Mouse (Mus musculus): ENCODE results near the gene Samd4. TPM values are rescaled to one million over a fixed set of nuclear protein-coding genes. Genes with fewer than 3 reads are reported as not detected.
"Not testable (repeated sequence)": the region's sequence is repeated elsewhere in the genome, so short reads cannot be mapped to it uniquely, and the experiment has no call there.

The Samd4 gene
- polyA plus RNA-seq, 1 experiment from 2014 or later: 3.6 TPM

DNA sequence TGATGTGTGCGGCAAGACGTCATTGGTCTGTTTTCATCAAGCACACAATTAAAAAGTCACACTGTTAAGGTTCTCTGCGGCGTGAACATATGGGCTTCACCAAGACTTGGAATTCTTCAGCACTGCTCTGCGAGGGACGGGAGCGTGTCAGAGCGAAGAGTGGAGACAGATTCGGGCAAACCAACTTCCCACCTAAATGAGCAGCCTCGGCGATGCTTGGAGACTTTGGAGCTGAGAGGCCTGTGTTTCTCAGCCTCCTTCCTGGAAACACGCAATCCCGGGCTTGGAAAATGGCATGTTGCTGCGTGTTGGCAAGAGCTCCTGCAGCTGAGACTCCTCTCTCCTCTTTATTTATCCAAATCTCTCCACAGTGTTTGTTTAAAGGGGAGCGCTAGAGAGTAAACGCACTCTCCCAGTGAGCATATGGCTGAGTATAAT, 210.7 kb downstream of the Samd4 start:
- Histone ChIP-seq H3K4me1 (no peaks in the 10 kb centered on the region), H3K27ac (no peak overlapping the region), H3K27me3 (ENCODE audit: low read depth, poor library complexity, severe bottlenecking) (no peaks in the 10 kb centered on the region), H3K9me3 (replicated peaks) (no peaks in the 10 kb centered on the region), H3K36me3 (0 out of 2 replicates have a peak, but pooled peaks cover 3% of the 10 kb centered on the region), H3K4me3 (no peak overlapping the region)
- WGBS: 68% methylated on average over 16 of the region's 16 CpGs
- no peak for DNase-seq (ENCODE audit: low spot score)

DNA sequence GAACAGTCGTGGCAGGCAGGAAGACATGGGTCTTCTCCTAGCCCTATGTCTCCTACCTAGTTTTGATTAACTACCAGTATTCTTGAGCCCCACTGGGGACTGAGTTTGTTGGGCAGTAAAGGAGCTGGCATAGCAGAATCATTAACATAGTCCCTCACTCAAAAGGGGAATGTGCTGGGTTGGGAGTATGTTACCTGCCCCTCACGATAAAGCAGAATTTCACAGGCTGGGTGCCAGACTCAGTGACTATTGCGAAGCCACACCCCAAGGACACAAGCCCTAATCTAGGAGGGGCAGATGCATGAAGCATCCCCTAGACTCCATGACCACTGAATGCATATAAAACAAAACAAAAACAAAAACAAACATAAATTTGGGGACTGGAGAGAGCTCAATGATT, 212.4 kb downstream of the Samd4 start:
- Histone ChIP-seq H3K27ac (no peak overlapping the region), H3K9me3 (replicated peaks) (no peaks in the 10 kb centered on the region), H3K4me3 (no peak overlapping the region), H3K4me1 (no peaks in the 10 kb centered on the region), H3K36me3 (0 out of 2 replicates have a peak, but pooled peaks cover 3% of the 10 kb centered on the region), H3K27me3 (ENCODE audit: low read depth, poor library complexity, severe bottlenecking) (no peaks in the 10 kb centered on the region)
- 92% methylated on average over 3 of the region's 3 CpGs for WGBS
- DNase-seq (ENCODE audit: low spot score): no peak

DNA sequence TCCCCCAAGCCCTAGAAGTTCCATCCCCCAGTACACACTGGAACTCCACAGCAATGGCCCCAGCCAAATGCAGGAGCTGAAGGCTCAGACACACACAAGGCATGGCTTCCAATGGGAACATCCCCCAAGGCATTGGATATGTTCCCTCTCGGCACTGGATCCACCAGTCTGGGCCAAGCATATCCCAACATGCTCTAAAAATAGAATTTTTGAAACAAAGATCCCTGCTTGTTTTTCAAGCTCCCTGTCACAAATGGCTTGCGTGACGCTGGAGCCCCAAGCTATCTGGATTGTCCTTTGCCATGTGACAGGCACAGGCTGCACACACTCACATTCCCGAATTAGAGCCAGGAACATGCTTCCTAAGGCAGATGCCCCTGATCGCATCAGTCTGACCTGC, 213.7 kb downstream of the Samd4 start:
- Histone ChIP-seq H3K27ac (no peak overlapping the region), H3K4me3 (no peak overlapping the region), H3K27me3 (ENCODE audit: low read depth, poor library complexity, severe bottlenecking) (no peaks in the 10 kb centered on the region), H3K9me3 (replicated peaks) (no peaks in the 10 kb centered on the region), H3K36me3 (0 out of 2 replicates have a peak, but pooled peaks cover 3% of the 10 kb centered on the region), H3K4me1 (no peaks in the 10 kb centered on the region)
- 88% methylated on average over 5 of the region's 5 CpGs for WGBS
- no peak for DNase-seq (ENCODE audit: low spot score)

DNA sequence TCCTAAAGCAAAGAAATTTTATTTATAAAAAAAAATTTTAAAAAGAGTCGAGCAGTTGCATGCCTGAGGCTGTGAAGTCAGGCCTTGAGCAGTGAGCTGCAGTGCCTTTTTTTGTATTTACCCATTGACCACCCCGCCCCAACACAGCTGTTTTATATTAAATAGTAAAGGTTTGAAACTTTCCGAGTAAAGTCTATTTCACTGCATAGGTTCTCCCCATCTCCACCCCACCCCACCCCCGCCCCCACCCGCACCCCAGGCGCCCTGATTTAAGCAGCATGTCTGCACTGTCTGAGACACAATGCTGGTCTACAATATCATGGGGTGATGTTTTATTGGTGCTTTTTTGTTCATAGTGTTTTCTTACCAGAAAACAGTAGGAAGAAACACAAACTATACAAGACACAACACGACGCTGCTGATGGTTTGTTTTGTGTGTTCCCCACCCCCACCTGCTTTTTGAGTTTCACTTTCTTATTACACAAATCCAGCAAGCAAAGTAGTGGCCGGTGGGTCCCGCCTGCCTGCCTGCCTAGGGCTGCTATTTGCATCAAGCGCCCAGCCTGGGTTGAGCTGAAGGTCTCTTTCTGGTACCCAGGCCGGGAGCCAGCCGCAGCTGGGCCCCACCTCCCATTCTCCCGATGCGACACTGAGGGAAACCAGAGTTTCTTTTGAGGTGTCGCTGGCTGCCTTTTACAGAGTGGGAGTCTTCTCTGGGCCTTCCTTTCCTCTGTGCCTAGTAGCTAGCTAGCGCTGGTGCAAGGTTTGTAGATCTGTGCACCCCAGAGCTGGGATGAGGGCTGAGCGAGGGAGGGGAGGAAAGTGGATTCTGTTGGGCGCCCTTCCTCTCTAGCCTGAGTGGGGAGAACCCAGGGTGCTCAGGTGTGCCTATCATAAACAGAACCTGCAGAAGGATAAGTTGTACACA, 221.9 kb downstream of the Samd4 start:
- Histone ChIP-seq H3K36me3 (no peaks in the 10 kb centered on the region), H3K4me3 (0 out of 2 replicates have a peak overlapping the region, but pooled peaks have one; percentile 22), H3K9me3 (replicated peaks) (no peaks in the 10 kb centered on the region), H3K4me1 (peaks cover 9% of the 10 kb centered on the region), H3K27me3 (ENCODE audit: low read depth, poor library complexity, severe bottlenecking) (no peaks in the 10 kb centered on the region), H3K27ac (peak overlapping the region; percentile 66; the same call in 1 of the 2 replicates)
- DNase-seq (ENCODE audit: low spot score): peak; percentile 57
- 36% methylated on average over 19 of the region's 19 CpGs for WGBS

DNA sequence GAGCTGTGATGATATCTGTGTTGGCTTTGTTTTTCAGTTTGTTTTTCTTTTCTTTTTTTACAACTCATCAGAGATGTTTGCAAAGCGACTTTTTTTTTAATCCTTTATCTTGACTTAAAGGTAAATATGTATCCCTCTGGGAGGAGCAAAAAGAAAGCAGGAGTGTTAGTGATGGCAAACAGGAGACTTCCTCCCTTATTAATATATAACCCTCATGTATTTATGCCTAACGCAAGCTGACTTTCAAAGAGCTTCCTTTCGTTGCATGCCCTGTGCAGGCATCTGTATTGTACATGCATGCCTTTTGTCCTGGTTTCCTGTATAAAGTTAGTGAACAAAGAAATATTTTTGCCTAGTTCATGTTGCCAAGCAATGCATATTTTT, 222.5 kb downstream of the Samd4 start:
- 83% methylated on average over 3 of the region's 3 CpGs for WGBS
- no peak for DNase-seq (ENCODE audit: low spot score)
- peaks cover 9% of the 10 kb centered on the region for H3K4me1 ChIP-seq
- no peak overlapping the region; the same call in 1 of the 2 replicates for H3K27ac ChIP-seq
- H3K4me3 ChIP-seq: no peak overlapping the region
- no peaks in the 10 kb centered on the region for H3K9me3 ChIP-seq (replicated peaks)
- no peaks in the 10 kb centered on the region for H3K27me3 ChIP-seq (ENCODE audit: low read depth, poor library complexity, severe bottlenecking)
- no peaks in the 10 kb centered on the region for H3K36me3 ChIP-seq

DNA sequence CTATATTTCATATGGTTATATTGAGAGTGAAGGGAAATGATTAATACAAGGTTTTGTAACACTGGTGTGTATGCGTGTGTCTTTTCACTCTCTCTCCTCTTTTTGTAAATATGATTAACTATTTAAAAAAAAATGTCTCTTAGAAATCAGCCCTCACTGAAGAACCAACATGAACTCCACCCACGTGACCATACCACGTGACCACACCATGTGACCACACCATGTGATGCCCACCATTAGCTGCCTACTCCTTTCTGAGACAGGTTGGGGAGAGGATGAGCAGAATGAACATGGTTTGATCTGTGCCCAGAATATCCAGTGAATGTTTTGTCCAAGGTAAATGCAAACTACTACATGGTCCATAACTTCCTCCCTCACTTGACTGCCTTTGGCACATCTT, 223.1 kb downstream of the Samd4 start:
- no peaks in the 10 kb centered on the region for H3K9me3 ChIP-seq (replicated peaks)
- 94% methylated on average over 3 of the region's 3 CpGs for WGBS
- peaks cover 9% of the 10 kb centered on the region for H3K4me1 ChIP-seq
- no peaks in the 10 kb centered on the region for H3K27me3 ChIP-seq (ENCODE audit: low read depth, poor library complexity, severe bottlenecking)
- no peaks in the 10 kb centered on the region for H3K36me3 ChIP-seq
- no peak for DNase-seq (ENCODE audit: low spot score)
- H3K4me3 ChIP-seq: no peak overlapping the region
- no peak overlapping the region for H3K27ac ChIP-seq

DNA sequence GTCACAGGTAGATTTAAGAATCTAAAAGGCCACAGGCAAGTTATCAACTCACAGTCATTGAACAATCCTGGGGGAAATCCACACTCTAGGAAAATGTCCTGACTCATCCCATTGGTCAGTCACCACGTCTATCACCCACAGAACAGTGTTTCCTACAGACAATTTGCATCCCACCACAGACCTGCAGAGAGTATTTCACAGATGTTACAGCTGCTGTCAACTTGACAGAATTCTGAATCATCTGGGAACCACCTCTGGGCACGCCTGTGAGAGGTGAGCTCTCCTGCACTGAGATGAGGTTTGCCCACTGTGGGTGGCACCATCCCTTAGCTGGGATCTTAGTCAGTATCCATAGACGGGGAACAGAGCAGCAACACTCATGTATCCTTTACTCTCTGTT, 224.8 kb downstream of the Samd4 start:
- no peak for DNase-seq (ENCODE audit: low spot score)
- H3K9me3 ChIP-seq (replicated peaks): no peaks in the 10 kb centered on the region
- H3K27ac ChIP-seq: no peak overlapping the region
- H3K4me1 ChIP-seq: peaks cover 9% of the 10 kb centered on the region
- H3K4me3 ChIP-seq: no peak overlapping the region
- H3K27me3 ChIP-seq (ENCODE audit: low read depth, poor library complexity, severe bottlenecking): no peaks in the 10 kb centered on the region
- 83% methylated on average over 3 of the region's 3 CpGs for WGBS
- H3K36me3 ChIP-seq: no peaks in the 10 kb centered on the region

DNA sequence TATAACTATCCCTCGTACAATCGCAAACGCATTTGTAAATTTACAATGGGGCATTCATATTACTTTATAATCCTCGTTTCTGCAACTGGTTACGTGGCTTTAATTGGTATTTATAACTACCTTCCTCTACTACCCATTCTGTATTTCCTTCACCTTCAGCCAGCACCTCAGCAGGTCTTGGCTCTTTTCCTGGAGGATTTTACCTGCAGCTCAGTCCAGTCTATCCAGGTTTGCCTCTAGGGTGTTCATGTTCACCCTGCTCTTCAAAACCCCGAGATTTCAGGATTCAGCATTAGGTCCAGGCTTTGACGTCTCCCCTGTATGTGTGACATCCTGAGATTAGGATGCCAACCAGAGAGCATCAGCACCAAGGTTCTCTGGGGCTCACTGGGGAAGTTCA, 227.7 kb downstream of the Samd4 start:
- not testable (repeated sequence) for H3K27me3 ChIP-seq (ENCODE audit: low read depth, poor library complexity, severe bottlenecking); DNase-seq (ENCODE audit: low spot score); H3K4me1 ChIP-seq; H3K27ac ChIP-seq; H3K9me3 ChIP-seq (replicated peaks); H3K36me3 ChIP-seq; H3K4me3 ChIP-seq
- WGBS: 91% methylated on average over 7 of the region's 7 CpGs

DNA sequence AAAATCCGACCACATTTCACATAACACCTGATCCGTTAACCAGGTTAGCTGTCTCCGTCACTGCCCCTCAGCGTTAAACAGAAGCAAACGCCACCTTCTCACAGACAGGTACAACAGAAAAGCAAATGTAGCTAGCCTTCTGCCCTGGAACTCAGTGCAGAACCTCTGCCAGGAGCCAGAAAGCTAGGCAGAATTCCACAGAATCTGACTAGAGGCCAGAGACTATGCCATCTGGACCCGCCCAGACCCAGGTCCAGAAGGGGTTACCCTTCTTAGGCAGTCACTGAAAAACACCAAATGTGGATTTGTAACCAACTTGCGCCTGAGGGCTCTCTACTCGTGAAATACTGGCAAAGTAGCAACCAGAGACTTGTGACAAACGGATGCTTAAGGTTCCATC, 228.7 kb downstream of the Samd4 start:
- Histone ChIP-seq H3K36me3 (no peaks in the 10 kb centered on the region), H3K27me3 (ENCODE audit: low read depth, poor library complexity, severe bottlenecking) (no peaks in the 10 kb centered on the region), H3K4me1 (no peaks in the 10 kb centered on the region), H3K9me3 (replicated peaks) (no peaks in the 10 kb centered on the region), H3K4me3 (no peak overlapping the region), H3K27ac (no peak overlapping the region)
- WGBS: 46% methylated on average over 9 of the region's 9 CpGs
- DNase-seq (ENCODE audit: low spot score): no peak

DNA sequence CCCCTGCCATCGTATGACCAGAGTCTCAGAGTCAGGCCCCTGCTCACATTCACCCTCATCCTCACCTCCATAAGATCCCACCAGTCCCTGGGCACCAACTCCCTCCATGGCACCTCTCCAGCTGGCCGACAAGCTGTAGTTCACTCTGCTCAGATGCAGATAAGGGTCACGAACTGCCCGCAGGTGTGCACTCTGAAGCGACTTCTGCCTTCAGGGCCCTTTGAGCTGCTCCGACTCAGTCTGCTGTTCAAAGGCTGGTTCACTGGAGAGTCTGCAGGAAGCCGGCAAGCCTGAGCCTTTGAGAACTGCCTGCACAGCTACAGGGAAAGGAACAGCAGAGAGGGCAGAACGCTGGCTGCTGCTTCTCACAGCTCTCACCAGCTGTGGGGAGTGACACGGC, 232.5 kb downstream of the Samd4 start:
- DNase-seq (ENCODE audit: low spot score): no peak

DNA sequence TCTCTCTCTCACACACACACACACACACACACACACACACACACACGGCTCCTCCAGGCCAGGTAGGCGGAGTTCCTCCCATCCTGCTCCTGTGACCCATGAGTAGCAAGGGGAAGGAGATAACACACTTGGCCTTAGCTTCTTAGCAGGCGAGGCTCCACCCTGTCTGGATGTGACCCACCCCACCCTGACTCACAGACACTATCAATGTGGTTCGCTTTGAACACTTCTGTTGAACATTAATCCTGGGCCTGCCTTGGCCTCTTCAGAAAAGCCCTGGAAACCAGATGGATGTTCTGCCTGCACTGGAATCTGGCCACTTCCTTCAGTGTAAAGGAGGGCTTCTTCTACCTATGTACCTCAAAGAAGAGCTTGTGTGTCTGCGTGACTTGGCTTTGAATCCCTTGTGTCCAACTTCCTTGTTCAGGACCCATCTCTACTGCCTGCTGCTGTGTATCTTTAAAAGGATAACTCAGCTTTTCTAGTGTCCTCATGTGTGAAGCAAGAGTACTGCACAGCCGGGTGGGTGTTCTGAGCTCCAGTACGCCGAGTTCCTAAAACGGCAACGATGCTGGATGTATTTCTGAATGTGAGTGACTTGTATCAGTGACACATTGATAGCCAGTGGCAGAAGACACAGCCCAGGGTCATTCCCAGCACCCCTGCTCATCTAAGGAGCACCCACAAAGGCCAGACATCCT, 233.6 kb downstream of the Samd4 start:
- H3K4me3 ChIP-seq: no peak overlapping the region
- DNase-seq (ENCODE audit: low spot score): no peak
- no peak overlapping the region for H3K27ac ChIP-seq
- no peaks in the 10 kb centered on the region for H3K9me3 ChIP-seq (replicated peaks)
- H3K27me3 ChIP-seq (ENCODE audit: low read depth, poor library complexity, severe bottlenecking): no peaks in the 10 kb centered on the region
- 86% methylated on average over 10 of the region's 10 CpGs for WGBS
- no peaks in the 10 kb centered on the region for H3K36me3 ChIP-seq
- H3K4me1 ChIP-seq: no peaks in the 10 kb centered on the region

More for the DNA sequence above, 232.5 kb downstream of the Samd4 start:
- H3K27me3 ChIP-seq (ENCODE audit: low read depth, poor library complexity, severe bottlenecking): no peaks in the 10 kb centered on the region
- no peaks in the 10 kb centered on the region for H3K4me1 ChIP-seq
- no peaks in the 10 kb centered on the region for H3K9me3 ChIP-seq (replicated peaks)
- no peaks in the 10 kb centered on the region for H3K36me3 ChIP-seq
- WGBS: 73% methylated on average over 9 of the region's 9 CpGs
- no peak overlapping the region for H3K4me3 ChIP-seq
- H3K27ac ChIP-seq: no peak overlapping the region

DNA sequence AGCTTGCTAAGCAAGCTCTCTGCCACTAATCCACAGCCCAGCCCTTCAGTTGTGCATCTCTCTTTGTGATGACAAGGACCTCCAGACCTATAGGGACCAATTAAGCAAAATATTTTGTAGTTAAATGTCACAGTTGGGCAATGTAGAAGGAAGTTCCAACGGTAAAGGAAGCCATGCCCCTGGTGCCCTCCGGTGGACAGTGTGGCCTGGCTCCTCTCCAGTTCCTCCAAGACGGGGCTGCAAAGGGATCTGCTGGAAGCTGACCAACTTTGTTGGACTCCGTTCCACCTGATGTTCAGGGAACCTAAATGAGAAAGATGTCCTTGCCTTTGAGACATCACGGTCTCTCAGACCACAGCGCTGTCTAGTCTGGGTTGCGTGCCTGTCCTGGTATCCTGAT, 234.9 kb downstream of the Samd4 start:
- Histone ChIP-seq H3K4me3 (no peak overlapping the region), H3K36me3 (no peaks in the 10 kb centered on the region), H3K27ac (no peak overlapping the region), H3K4me1 (no peaks in the 10 kb centered on the region), H3K9me3 (replicated peaks) (no peaks in the 10 kb centered on the region), H3K27me3 (ENCODE audit: low read depth, poor library complexity, severe bottlenecking) (no peaks in the 10 kb centered on the region)
- DNase-seq (ENCODE audit: low spot score): no peak
- WGBS: 84% methylated on average over 7 of the region's 7 CpGs

DNA sequence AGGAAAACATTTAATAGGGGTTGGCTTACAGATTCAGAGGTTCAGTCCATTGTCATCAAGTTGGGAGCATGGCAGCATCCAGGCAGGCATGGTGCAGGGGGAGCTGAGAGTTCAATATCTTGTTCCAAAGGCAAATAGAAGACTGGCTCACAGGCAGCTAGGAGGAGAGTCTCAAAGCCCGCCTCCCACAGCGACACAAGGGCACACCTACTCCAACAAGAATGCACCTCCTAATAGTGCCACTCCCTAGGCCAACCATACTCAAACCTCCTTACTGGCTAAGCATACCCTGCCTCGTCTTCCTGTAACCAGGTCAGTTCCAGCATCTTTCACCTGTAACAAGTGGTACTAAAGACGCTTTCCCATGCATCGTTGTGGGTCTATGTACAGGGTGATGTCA, 245.3 kb downstream of the Samd4 start:
- WGBS: 92% methylated on average over 5 of the region's 5 CpGs
- DNase-seq (ENCODE audit: low spot score): no peak
- Histone ChIP-seq H3K27ac (no peak overlapping the region), H3K27me3 (ENCODE audit: low read depth, poor library complexity, severe bottlenecking) (no peaks in the 10 kb centered on the region), H3K36me3 (no peaks in the 10 kb centered on the region), H3K4me3 (no peak overlapping the region), H3K4me1 (no peaks in the 10 kb centered on the region), H3K9me3 (replicated peaks) (no peaks in the 10 kb centered on the region)

Measured in limb, embryonic 10.5 days (tissue).